Mouse (Mus musculus) macrophage (primary cell): ENCODE measurements around the gene Msrb3. TPM values are rescaled to one million over a fixed set of nuclear protein-coding genes. Genes with fewer than 3 reads are reported as not detected.

Experiments used
- H3K27ac ChIP-seq: fragments of 350-480 bp; formaldehyde crosslinking; 2 replicates; pipeline ENCODE4 v1.9.0; 2021
- H3K36me3 ChIP-seq: fragments of 350-480 bp; formaldehyde crosslinking; 2 replicates; pipeline ENCODE4 v1.9.0; 2021; ENCODE audit errors: inconsistent target
- H3K4me3 ChIP-seq: fragments of 350-480 bp; formaldehyde crosslinking; 2 replicates; pipeline ENCODE4 v1.9.0; 2021; ENCODE audit errors: inconsistent target
- H3K79me2 ChIP-seq: fragments of 350-480 bp; formaldehyde crosslinking; 2 replicates; pipeline ENCODE4 v1.9.0; 2021; ENCODE audit errors: inconsistent target
- WGBS: methylation state at CpG from one replicate; pipeline ENCODE4 v1.1.7; 2026; ENCODE audit warnings: inconsistent platforms; ENCODE audit not compliant: missing documents; 5-methylcytosine and 5-hydroxymethylcytosine counted together
- polyA plus RNA-seq: library from polyadenylated mRNA; stranded (reverse); fragments of 250-400 nt; gene quantifications from 3 replicates; pipeline ENCODE4 v1.2.4, GENCODE M21; 2018; ENCODE audit warnings: inconsistent platforms

Msrb3 gene
- polyA plus RNA-seq, 1 experiment from 2014 or later, result 0.10 TPM

DNA sequence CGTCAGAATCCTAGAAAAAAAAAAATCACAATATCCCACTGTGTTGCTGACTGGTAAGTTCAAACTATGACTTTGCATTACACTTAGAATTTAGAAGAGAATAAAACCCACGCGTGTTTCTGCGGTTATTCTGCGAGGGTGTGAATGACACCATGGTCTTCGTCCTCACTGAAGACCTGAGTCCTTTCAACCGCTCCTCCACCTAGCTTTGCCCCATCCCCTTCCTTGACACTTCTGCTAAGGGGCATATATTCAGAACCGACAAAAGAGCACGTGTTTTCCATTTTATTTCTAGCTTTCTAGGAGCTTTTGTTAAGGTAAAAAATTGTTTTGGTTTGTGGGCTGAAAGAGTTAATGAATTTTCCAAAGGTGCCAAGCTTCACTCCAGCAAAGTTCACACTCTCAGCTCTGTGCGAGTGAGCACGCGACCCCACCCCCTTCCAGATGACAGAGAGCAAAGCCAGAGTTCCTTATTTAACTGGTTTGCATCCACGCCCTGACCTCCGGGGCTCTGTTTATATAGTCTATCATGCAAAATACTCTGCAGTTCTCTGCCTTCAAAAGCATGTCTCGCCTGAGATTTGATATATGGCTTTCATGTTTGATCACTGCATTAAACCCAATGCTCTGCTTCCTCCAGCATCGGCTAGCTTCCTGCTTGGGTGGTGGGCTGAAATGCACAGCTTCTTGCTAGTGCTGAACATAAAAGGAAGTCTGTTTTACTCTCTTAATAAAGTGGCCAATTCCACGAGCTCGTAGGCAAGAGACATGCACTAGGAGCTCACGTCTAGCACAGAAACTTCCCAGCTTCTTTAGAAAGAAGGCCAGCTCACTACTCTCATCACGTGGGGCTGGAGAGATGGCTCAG, 77.2 kb downstream of the Msrb3 start:
- no peak overlapping the region for H3K4me3 ChIP-seq
- no peaks in the 10 kb centered on the region for H3K36me3 ChIP-seq
- no peak overlapping the region for H3K27ac ChIP-seq
- H3K79me2 ChIP-seq, result no peaks in the 10 kb centered on the region
- WGBS, result 25% methylated on average over 20 of the region's 20 CpGs

DNA sequence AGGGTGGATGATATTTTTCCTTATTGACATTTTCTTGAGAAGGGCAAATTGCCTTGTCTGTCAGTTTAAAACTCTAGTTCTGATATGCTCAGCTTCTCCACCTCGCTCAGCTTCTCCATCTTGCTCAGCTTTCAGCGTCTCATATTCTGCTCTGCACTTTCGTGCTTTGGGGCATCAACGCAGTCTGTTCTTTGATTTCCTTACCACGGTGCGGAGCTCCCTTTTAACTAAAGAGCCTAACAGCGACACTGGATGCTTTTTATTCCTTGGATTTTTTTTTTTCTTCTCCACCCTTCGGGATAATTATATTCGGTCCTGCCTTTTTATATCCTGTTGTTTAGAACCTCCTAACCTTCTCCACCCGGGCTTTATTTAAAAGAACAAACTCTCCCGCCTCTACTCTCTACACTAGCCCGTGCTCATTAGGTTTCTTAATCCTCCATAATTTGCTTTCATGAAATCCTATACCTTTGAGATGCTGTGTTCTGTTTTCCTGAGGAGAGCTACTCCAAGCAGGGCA, 78.1 kb downstream of the Msrb3 start:
- Histone ChIP-seq H3K79me2 (no peaks in the 10 kb centered on the region), H3K4me3 (no peak overlapping the region), H3K27ac (no peak overlapping the region), H3K36me3 (no peaks in the 10 kb centered on the region)
- 92% methylated on average over 12 of the region's 12 CpGs for WGBS

DNA sequence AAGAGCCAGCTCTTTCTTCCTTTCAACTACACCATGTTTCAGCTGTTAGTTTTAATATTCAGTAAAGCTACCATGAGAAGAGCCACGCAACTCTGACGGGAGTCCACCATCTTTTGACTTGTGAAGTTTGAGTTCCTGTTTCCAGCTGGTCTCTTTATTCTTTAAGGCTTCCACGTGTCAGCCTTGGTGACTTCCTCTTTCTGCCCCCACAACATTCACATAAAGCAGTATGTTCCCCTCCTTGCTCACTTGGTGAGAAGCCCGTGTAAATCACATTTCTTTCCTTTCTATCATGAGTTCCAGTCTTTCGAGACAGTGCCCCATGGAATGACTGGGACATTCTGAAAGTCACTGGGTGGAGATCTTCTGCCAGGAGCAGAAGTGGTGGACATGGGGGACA, 83.6 kb downstream of the Msrb3 start:
- H3K27ac ChIP-seq, result peak overlapping the region; percentile 22; the same call in 1 of the 2 replicates
- no peaks in the 10 kb centered on the region for H3K36me3 ChIP-seq
- 3% methylated on average over 5 of the region's 5 CpGs for WGBS
- H3K4me3 ChIP-seq, result no peak overlapping the region
- H3K79me2 ChIP-seq, result no peaks in the 10 kb centered on the region

DNA sequence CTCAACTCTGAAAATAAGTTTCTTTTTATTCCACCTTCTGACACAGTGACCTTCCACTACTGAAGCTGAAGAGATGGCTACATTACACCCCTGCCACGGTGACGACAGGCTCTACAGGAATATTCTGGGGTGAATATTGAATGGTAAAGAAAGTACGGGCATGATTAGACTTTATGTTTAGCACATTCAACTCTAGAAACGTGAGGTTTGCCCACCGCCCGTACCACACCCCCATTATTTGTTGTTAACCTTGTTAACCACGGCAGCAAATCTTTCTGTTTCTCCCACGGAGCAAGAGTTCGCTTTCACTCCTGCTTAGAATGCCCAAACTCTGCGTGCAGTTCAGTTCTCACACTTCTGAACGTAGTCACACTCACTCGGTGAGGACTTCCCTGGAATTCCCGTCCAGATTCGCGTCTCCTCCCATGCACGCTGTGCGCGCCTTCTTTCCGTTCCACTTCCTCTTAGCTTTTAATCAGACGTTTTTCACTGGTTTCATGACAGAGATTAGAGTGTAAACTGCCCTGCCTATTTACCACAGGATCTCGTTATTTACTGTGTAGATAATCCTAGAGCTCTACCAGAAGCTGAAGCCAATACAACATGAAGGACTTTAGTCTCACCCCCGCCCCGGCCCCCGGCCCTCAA, 87.0 kb downstream of the Msrb3 start:
- no peak overlapping the region for H3K27ac ChIP-seq
- peak overlapping the region; percentile 25; the same call in 1 of the 2 replicates for H3K4me3 ChIP-seq
- WGBS, result 11% methylated on average over 24 of the region's 24 CpGs
- no peaks in the 10 kb centered on the region for H3K79me2 ChIP-seq
- H3K36me3 ChIP-seq, result no peaks in the 10 kb centered on the region

DNA sequence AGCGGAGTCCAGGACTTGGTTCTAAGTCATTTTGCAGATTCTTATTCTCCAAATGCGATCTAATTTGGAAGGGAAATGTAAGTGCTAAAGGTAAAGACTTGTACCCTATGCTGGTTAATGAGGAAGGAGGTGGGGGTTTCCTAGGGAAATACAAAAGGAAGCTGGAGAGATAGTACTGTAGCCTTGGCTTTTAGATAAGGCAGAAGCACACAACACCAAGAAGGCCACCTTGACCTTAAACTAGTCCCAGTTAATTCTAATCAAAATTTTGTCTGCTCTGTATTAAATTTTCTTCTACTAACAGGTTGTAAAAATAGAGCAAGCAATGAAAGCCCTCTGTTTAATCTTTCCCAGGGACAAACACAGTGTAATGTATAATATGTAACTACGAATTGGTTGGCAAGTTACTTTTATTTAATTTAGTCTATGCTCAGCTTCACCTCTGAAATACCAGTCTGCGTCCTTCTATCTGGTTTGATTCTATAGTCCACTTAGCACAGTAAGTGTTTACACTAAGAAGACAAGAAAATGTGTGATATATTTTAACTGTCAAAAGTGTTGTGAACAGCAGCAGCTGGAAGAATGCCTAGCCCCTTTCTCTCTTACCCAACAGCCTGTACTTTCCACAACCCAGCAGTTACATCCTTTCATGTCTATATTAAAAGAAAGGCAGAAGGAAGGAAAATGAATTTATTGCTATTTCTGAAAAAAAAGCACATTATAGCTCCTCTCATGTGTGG, 87.9 kb downstream of the Msrb3 start:
- H3K79me2 ChIP-seq, result no peaks in the 10 kb centered on the region
- H3K27ac ChIP-seq, result no peak overlapping the region
- H3K36me3 ChIP-seq, result no peaks in the 10 kb centered on the region
- no peak overlapping the region for H3K4me3 ChIP-seq
- 76% methylated on average over 4 of the region's 4 CpGs for WGBS

DNA sequence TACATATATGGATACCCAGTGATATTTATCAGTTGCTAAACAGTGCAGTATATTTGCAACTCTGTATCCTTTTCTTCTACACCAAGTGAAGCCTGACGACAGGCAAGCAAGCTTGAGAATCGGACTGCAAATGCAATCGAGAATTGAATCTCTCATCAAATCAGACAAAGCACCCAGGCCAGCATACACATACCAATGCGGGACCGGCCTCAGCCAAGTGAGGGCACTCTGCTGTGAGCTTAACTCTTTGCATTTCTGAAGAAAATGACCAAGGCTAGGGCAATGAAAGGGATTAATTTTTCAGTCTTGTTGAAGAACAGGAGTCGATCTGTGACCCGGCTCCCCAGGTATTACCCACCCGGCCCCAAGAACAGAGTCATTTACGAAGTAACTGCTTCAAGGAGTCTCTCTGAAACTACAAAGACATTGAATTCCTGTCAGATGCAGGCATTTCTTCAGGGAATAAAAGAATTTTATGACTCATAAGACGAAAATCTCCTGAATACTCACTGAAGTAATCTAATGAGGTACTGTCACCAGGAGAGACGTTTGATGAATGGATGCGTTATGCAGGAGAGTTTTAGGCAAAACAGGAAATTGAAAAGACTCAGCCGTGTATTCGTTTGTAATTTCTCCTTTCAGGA, 88.7 kb downstream of the Msrb3 start:
- WGBS, result 74% methylated on average over 14 of the region's 14 CpGs
- Histone ChIP-seq H3K4me3 (no peak overlapping the region), H3K79me2 (no peaks in the 10 kb centered on the region), H3K27ac (no peak overlapping the region), H3K36me3 (no peaks in the 10 kb centered on the region)

DNA sequence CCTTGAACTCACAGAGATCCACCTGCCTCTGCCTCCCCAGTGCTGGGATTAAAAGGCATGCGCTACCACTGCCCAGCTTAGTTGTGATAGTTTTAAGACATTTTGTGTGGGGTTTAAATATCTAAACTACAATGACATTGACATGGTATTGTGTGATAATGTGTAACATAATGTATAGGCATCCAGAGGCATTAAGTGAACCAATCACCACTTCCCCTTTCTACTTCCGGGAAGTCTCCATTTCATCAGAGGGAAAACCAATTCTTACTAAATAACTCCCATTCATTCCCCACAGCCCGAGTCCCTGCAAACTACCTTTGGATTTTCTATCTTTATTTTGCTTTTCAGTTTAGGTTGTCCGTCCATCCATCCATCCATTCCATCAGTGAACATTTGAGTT, 90.7 kb downstream of the Msrb3 start:
- H3K36me3 ChIP-seq, result no peaks in the 10 kb centered on the region
- no peak overlapping the region for H3K4me3 ChIP-seq
- no peak overlapping the region for H3K27ac ChIP-seq
- WGBS, result 60% methylated on average over 4 of the region's 4 CpGs
- no peaks in the 10 kb centered on the region for H3K79me2 ChIP-seq

DNA sequence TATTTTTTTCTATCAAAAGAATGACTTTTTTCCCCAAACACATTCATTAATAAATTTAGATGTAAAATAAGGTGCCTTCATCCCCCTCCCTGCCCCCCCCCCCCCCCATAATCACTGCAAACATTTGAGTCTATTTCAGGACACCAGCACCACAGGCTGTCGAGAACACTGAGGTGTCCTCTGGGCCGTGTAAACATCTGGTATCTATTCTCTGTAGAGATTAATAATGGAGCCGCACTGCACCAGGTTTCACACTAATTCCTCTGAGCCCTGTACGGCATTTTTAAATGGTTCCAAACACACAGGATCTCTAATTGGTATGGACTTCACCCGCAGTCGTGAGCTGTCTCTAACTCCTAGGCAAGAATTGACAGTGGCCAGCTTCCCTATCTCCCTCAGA, 97.8 kb downstream of the Msrb3 start:
- WGBS, result 91% methylated on average over 6 of the region's 6 CpGs
- no peaks in the 10 kb centered on the region for H3K36me3 ChIP-seq

DNA sequence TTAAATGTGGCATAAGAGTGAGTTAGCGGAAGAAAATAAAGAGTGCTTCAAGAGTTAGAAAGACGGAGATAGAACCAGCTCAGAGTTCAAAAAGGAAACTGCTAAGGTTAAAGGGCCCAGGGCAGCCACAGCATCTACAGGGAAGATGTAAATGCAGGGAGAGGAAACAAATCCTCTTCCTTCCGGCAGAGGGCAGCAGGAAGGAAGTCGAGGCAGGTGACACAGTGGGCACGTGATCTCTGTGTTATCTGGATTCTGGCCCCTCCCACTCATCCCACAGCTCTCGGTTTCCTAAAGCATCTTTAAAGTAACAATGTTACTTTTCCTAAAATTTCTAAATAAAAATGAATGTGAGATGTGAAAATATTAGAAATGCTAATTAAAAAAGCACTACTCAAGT, 99.4 kb downstream of the Msrb3 start:
- no peaks in the 10 kb centered on the region for H3K79me2 ChIP-seq
- H3K4me3 ChIP-seq, result no peak overlapping the region
- no peaks in the 10 kb centered on the region for H3K36me3 ChIP-seq
- no peak overlapping the region for H3K27ac ChIP-seq
- WGBS, result 70% methylated on average over 6 of the region's 6 CpGs

More for the DNA sequence above, 97.8 kb downstream of the Msrb3 start:
- no peak overlapping the region for H3K4me3 ChIP-seq
- no peak overlapping the region for H3K27ac ChIP-seq
- no peaks in the 10 kb centered on the region for H3K79me2 ChIP-seq

DNA sequence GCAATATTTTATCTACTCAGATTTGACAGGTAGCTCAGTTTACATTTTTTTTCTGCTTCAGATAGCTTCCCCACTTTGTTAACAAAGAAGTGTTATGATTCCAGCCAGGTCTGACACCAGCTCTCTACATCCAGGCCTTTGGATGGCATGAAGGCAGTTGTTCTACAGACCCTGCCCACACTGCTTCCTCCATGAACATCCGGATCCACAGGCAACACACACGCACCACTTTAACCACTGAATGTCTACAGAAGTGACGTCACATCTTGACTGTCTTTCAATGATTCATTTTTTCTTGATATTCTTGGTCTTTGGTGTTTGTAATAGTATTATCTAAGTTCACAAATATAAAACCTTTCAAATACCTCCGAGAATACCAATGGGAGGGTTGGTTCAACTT, 102.2 kb downstream of the Msrb3 start:
- H3K36me3 ChIP-seq, result no peaks in the 10 kb centered on the region
- H3K4me3 ChIP-seq, result no peak overlapping the region
- H3K27ac ChIP-seq, result no peak overlapping the region
- WGBS, result 64% methylated on average over 4 of the region's 4 CpGs
- H3K79me2 ChIP-seq, result no peaks in the 10 kb centered on the region

DNA sequence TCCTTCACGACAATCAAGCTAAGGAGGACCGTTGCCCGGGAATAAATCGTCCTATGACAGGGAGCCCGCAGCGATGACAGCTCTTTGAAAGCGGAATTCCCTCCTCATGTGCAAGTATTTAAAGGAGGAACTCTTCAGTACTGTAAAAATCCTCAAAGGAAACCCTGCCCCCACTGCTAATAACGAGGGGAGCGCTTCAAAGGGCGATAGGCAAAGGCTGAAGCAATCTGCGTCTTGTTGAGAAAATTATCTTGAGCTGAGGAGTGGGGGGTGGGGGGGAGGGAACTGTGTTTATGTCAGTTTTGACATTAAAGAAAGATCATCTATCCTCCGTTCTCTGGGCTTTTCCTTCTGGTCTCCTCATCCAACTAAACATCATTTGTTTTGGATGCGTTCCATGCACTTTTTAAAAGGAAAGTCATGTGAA, 104.5 kb downstream of the Msrb3 start:
- Histone ChIP-seq H3K4me3 (no peak overlapping the region), H3K79me2 (no peaks in the 10 kb centered on the region), H3K27ac (no peak overlapping the region), H3K36me3 (no peaks in the 10 kb centered on the region)
- 36% methylated on average over 13 of the region's 13 CpGs for WGBS

DNA sequence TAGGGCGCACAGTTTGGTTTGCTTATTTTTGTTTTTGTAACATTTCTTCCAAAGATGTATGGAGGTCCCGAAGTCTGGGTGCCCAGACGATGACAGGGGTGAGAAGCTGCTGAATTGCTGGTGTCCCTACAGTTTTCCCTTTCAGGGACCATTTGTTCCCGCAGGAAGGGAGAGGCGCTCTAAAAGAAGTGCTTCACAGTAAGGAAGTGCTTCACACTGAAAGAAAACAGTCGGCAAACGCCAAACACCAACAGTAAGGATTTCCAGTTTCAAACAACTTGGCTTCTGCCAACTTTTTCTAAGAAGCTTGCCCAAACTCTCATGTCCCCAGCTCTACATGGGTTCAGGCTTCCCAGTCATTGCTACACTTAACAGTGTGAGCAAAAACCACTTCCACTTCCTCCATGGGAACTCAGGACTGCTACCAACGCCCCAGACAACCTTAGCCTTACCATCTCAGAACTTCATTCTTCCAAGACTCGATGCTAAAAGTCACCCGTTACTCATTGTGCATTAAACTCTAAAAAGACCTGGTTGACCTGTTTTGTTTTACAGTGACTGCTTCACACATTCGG, 106.6 kb downstream of the Msrb3 start:
- Histone ChIP-seq H3K36me3 (no peaks in the 10 kb centered on the region), H3K4me3 (no peak overlapping the region), H3K79me2 (no peaks in the 10 kb centered on the region), H3K27ac (no peak overlapping the region)
- 47% methylated on average over 11 of the region's 11 CpGs for WGBS

DNA sequence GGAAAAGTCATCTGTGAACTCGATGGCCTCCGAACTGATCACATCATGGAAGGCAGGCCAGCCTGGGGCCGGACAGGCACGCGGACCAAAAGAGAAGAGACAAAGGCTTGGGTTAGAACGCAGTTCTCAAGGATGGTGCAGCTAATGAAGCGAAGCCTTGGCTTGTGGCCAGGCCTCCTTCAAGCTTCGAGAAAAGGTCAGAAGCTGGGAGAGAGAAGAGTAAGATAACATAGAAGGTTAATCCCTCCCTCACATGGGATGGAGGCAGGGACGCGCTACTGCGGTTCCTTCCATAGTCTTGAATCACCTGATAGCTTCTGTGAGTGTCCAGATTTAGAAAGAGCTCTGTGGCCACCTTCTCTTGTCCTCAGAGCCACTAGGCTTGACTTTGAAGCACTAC, 107.5 kb downstream of the Msrb3 start:
- WGBS, result 99% methylated on average over 11 of the region's 11 CpGs
- no peaks in the 10 kb centered on the region for H3K36me3 ChIP-seq
- no peaks in the 10 kb centered on the region for H3K79me2 ChIP-seq

DNA sequence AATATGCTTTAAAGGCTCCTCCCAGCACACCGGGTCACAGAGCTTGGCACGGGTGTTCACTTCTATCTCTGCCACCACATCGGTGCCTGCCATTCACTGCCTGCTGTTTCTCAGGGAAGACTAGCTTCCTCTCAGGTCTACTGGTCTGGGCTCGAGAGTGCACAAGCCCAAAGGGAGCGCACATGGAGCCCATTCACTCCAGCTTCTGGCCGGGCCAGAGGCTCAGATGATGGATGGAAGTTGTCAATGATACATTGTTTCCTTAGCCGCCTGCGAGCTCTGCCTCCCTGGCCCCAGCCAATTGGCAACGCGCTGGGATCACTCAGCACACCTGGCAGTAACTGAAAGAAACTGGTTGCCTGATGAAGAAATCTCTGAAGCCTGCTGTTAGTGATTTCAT, 111.7 kb downstream of the Msrb3 start:
- Histone ChIP-seq H3K36me3 (no peaks in the 10 kb centered on the region), H3K79me2 (no peaks in the 10 kb centered on the region), H3K27ac (no peak overlapping the region), H3K4me3 (no peak overlapping the region)
- 92% methylated on average over 10 of the region's 10 CpGs for WGBS

More for the DNA sequence above, 107.5 kb downstream of the Msrb3 start:
- Histone ChIP-seq H3K4me3 (no peak overlapping the region), H3K27ac (no peak overlapping the region)
